Mouse (Mus musculus) Patski (cell line): ENCODE results near the gene Ntrk3. TPM values are rescaled to one million over a fixed set of nuclear protein-coding genes. Genes with fewer than 3 reads are reported as not detected.

Experiments used
- ATAC-seq: fragments of 100-300 bp; one replicate; pipeline ENCODE4 v1.8.0; 2021
- CTCF ChIA-PET: fragments of 350-600 bp; sonication (Branson Sonifier 250); formaldehyde crosslinking; loops from one replicate; lab custom pipeline; 2022; ENCODE audit warnings: inconsistent platforms; lab: Charles Lee
- POLR2A ChIA-PET: fragments of 350-600 bp; sonication (Branson Sonifier 250); formaldehyde crosslinking; loops from one replicate; lab custom pipeline; 2022; ENCODE audit warnings: antibody characterized with exemption, inconsistent platforms; lab: Charles Lee
- DNase-seq: peaks from one replicate; pipeline ENCODE4 v3.0.0-alpha.2; 2011; ENCODE audit warnings: low read depth, low spot score
- H3K27me3 ChIP-seq: fragments of 371-371 bp; one replicate; pipeline ENCODE4 v1.5.1; 2021
- CTCF ChIP-seq: fragments of 100-300 bp; IDR thresholded peaks from one replicate; pipeline ENCODE4 v1.5.1; 2021
- in situ Hi-C: fragments of 300-500 bp; cut with MboI; formaldehyde crosslinking; loops from 3 replicates; pipeline ENCODE4 v1.11.1; 2018; ENCODE audit warnings: low pct_unique_long_range_greater_than_20kb, mixed read lengths
- polyA plus RNA-seq: library from polyadenylated mRNA; unstranded; gene quantifications from one replicate; pipeline ENCODE4 v1.2.3, GENCODE M21; 2021

Ntrk3 gene
- polyA plus RNA-seq, 1 experiment from 2014 or later = 13.7 TPM

GRCm38 (mm10) chr7:78720989-78721816, 16.6 kb downstream of the Ntrk3 start:
- ChIA-PET POLR2A (no interaction called here), CTCF (no interaction called here)
- no peak for TF ChIP-seq CTCF
- ATAC-seq (no peak), DNase-seq (no peak)
- in situ Hi-C loops = no loop called here
- peaks cover 23% of the 10 kb centered on the region for H3K27me3 ChIP-seq

- POLR2A ChIA-PET = no interaction called here
- CTCF ChIA-PET = no interaction called here
Observed at GRCm38 (mm10) chr7:78719795-78720460, 17.9 kb downstream of the Ntrk3 start.

GRCm38 (mm10) chr7:78719117-78719516, 18.7 kb downstream of the Ntrk3 start:
- ATAC-seq = no peak
- in situ Hi-C loops = no loop called here
- POLR2A ChIA-PET = interaction anchor here (0.7 kb wide), 1 partner anchor 85 kb away, joined by 4 read pairs; no protein-coding TSS in a partner anchor

More at GRCm38 (mm10) chr7:78719795-78720460, 17.9 kb downstream of the Ntrk3 start:
- ATAC-seq = no peak
- in situ Hi-C loops = no loop called here
- H3K27me3 ChIP-seq = peaks cover 16% of the 10 kb centered on the region
- DNase-seq = no peak
- no peak for TF ChIP-seq CTCF

GRCm38 (mm10) chr7:78718191-78718609, 19.6 kb downstream of the Ntrk3 start:
- in situ Hi-C loops = no loop called here
- DNase-seq (no peak), ATAC-seq (no peak)
- ChIA-PET POLR2A (no interaction called here), CTCF (interaction anchor here (1.4 kb wide), 1 partner anchor 11 kb away, joined by 3 read pairs; no protein-coding TSS in a partner anchor)
- no peak for TF ChIP-seq CTCF
- peaks cover 6% of the 10 kb centered on the region for H3K27me3 ChIP-seq

More at GRCm38 (mm10) chr7:78719117-78719516, 18.7 kb downstream of the Ntrk3 start:
- no peak for TF ChIP-seq CTCF
- no peak for DNase-seq
- peaks cover 8% of the 10 kb centered on the region for H3K27me3 ChIP-seq
- CTCF ChIA-PET = no interaction called here

GRCm38 (mm10) chr7:78707708-78708107, 30.1 kb downstream of the Ntrk3 start:
- CTCF ChIA-PET = interaction anchor here (1.7 kb wide), 1 partner anchor 10 kb away, joined by 3 read pairs; no protein-coding TSS in a partner anchor
- TF ChIP-seq CTCF = no peak
- no peak for DNase-seq
- no peaks in the 10 kb centered on the region for H3K27me3 ChIP-seq
- POLR2A ChIA-PET = interaction anchor here (0.9 kb wide), 1 partner anchor 10 kb away, joined by 3 read pairs; no protein-coding TSS in a partner anchor
- ATAC-seq = no peak
- in situ Hi-C loops = no loop called here

- POLR2A ChIA-PET = interaction anchor here (0.9 kb wide), 1 partner anchor 10 kb away, joined by 3 read pairs; no protein-coding TSS in a partner anchor
- no peak for TF ChIP-seq CTCF
- DNase-seq (no peak), ATAC-seq (no peak)
- CTCF ChIA-PET = interaction anchor here (1.5 to 1.7 kb wide), 2 partner anchors 11 to 21 kb away, joined by 3 to 4 read pairs; no protein-coding TSS in a partner anchor
- H3K27me3 ChIP-seq = no peaks in the 10 kb centered on the region
- in situ Hi-C loops = no loop called here
Observed at GRCm38 (mm10) chr7:78707122-78707521, 30.7 kb downstream of the Ntrk3 start.

GRCm38 (mm10) chr7:78702676-78703075, 35.1 kb downstream of the Ntrk3 start:
- in situ Hi-C loops = no loop called here
- POLR2A ChIA-PET = no interaction called here
- H3K27me3 ChIP-seq = no peaks in the 10 kb centered on the region
- no peak for TF ChIP-seq CTCF
- CTCF ChIA-PET = no interaction called here
- DNase-seq (peak; percentile 35), ATAC-seq (peak; percentile 87)

GRCm38 (mm10) chr7:78695200-78695599, 42.6 kb downstream of the Ntrk3 start:
- DNase-seq (no peak), ATAC-seq (no peak)
- POLR2A ChIA-PET = no interaction called here

GRCm38 (mm10) chr7:78693148-78693547, 44.7 kb downstream of the Ntrk3 start:
- no peak for TF ChIP-seq CTCF
- ChIA-PET CTCF (interaction anchor here (1.0 to 1.2 kb wide), 2 partner anchors 31 to 34 kb away, joined by 3 to 4 read pairs; no protein-coding TSS in a partner anchor), POLR2A (no interaction called here)
- ATAC-seq = no peak
- DNase-seq = no peak
- no peaks in the 10 kb centered on the region for H3K27me3 ChIP-seq
- in situ Hi-C loops = no loop called here

More at GRCm38 (mm10) chr7:78695200-78695599, 42.6 kb downstream of the Ntrk3 start:
- no peak for TF ChIP-seq CTCF
- CTCF ChIA-PET = no interaction called here
- H3K27me3 ChIP-seq = no peaks in the 10 kb centered on the region
- in situ Hi-C loops = no loop called here

GRCm38 (mm10) chr7:78690956-78691355, 46.9 kb downstream of the Ntrk3 start:
- ATAC-seq = peak; percentile 44
- no peak for DNase-seq
- no peak for TF ChIP-seq CTCF
- in situ Hi-C loops = no loop called here
- no peaks in the 10 kb centered on the region for H3K27me3 ChIP-seq
- ChIA-PET POLR2A (no interaction called here), CTCF (no interaction called here)
